Mouse (Mus musculus): ENCODE results near the gene Rab3a.

The Rab3a gene

DNA sequence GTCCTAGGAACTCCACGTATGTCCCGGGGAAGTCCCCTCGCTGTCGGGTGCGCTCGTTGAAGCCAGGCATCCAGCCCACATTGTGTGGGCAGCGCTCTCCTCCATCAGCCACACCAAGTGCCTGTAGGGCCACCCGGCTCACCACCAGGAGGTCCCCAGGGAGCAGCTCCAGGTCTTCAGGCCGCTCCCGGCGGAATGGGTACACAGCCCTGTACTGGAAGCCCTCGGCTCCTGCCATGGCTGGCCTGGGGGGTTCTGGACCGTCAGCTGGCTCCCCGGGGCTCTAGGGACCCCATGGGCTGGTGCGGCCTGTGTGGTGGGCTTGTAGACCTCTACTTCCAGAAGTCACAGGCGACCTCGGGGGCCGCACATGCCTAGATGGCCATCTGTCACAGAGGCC lies 20.3 kb downstream of the Rab3a start:
- DNase-seq (ENCODE audit: low spot score): no peak

DNA sequence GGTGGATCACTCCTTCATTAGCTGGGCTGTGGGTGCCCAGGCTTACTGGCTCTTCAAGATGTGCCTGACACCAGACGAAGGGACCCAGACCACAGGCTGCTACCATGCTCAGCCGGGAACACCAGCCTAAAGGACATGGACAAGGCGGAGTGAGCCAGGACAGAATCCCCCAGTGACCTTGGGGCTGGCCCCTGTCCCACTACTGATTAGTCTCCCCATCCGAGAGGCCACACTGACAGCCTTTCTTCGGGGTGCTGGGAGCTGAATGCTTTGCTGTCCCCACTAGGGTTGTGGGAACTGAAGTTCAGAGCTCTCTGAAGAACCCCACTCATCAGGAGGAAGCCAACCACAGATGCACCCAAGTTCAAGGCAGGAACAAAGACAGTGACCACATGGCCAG lies 20.7 kb downstream of the Rab3a start:
- no peak for DNase-seq (ENCODE audit: low spot score)

DNA sequence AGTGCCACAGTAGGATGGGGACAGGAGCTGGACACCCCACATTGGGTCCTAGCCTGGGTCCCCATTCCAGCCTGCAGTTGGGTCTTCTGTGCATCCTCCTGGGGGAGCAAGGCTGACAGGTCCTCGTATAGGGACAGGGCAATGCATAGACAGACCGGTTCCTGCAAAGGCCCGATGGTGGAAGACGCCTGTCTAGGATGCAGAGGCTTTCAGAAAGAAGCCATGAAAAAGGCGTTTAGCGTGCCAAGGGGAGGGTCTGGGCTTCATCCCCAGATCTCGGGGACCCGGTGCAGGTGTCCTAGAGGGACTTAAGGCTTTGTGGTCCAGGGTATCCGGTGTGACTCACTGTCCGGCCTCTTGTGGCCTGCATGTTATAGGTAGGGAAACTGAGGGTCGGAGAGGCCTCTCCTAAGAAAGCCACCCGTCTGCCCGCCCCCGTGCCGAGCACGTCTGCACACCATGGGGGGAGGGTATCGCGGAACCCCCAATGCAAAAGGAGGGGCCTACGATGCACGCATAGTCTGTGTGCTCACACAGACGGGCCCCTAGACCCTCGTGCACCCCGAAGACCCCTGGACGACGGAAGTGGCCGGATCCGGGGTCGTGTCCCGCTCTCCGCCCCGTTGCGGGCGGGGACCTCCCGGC lies 21.5 kb downstream of the Rab3a start:
- DNase-seq (ENCODE audit: low spot score): no peak

DNA sequence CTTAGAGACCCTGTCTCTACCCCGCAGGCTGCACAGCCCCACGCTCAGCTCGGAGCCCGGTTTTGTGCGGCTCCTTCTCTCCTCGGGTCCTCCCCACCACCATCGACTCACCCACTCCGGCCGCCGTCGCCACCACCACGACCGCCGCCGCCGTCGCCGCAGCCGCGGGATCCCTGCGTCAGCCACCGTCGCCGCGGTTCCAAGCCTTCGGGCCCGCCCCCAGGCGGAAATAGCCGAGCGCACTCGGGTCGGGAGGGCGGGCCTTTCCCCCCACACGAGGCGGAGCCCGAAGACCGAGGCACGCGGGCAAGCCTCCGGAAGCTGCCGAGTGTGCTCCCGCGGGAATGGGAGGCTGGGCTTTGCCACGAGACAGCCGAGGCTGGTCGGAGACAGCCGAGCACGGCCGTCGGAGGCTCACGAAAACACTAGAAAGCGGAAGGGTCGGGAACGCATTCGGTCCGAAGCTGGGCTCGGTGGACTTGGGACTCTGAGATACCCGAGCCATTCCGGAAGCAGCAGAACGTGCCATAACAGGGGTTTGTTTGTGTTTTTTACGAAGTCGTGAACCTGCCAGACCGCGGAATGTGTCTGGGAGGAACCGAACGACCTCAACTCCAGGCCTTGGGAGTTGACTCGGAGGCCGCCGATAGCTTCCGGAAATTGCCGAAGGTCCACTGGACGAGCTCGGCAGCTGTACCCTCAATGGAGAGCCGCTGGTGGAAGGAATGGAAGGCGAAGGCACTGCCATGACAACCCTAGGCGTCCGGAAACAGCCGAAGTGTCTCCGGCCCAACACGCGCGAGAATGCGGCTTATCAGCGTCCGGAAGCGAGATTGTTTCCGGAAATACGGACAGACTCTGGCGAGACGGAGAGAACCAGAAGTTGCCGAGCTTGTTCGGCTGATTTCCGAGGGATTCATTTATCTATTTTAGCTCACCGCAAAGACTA lies 22.3 kb downstream of the Rab3a start, which contains the start of gene Pik3r2:
Pik3r2 (minus strand) TSS at position 218 of the 949 bp plus-strand sequence.
- peak; percentile 99 for DNase-seq (ENCODE audit: low spot score)

DNA sequence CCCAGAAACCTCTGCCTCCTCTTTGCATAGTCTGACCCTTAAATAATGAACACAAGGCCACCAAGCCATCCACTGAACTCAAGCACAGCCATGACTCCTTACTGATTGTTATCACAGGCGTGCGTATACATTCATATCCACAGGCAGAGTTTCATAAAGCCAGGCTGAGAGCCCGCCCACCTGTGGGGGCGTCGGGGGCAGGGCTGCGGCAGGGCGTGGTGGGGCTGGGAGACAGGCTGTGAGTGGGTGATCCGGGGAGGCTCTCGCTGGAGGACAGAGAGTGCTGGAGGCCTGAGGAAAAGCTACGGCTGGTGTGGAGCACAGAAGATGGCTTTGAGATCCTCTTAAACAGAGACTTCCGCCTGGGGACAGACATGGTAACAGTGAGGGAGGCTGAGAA lies 25.6 kb downstream of the Rab3a start:
- DNase-seq (ENCODE audit: low spot score): no peak

DNA sequence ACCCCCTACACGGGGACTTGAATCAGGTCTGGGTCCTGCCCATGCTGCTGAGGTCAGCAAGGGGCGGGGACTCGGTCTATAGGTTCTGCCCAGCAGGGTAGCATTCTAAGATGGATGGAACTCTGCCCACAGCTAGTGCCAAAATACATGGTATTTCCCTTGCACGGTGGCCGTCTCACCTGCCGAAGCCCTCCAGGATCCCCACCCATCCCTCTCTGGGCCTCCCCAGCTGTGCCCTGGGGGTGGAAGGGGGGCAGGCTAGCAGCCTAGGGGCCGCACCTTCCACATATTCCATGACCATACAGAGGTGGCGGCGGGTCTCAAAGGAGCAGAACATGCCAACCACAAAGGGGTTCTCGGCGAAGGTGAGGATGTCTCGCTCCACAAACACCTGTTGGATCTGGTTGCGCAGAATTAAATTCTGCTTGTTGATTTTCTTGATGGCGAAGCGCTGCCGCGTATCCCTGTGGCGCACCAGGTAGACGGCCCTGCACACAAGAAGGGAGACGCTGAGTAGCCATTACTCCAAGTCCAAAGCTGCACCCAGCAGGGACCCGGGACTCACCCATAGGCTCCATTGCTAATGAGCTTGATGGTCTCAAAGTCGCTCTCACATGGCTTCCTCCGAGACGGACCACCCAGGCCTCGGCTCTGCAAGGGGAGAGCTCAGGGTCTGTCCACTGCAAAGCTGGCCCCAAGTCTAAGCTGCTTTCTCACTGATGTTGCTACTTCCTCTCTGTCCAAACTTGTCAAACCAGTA lies 32.0 kb downstream of the Rab3a start:
- DNase-seq (ENCODE audit: low spot score): no peak

DNA sequence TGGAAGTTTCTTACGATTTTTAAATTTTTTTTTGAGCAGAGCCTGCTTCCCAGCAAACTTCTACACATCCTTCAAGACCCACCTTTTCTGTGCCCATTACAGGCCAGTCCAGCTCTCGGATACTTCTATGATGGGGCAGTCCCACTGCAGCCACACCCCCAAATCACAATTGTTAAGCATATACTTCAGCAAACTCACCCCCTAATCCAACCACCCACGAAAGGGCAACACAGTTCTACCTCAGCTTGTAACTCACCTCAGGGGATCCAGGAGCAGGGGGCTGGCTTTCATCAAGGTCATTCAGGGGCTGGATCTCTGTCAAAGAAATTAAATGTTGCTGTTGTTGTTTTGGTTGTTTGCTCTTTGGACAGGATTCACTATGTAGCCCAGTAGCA lies 32.6 kb downstream of the Rab3a start:
- no peak for DNase-seq (ENCODE audit: low spot score)

DNA sequence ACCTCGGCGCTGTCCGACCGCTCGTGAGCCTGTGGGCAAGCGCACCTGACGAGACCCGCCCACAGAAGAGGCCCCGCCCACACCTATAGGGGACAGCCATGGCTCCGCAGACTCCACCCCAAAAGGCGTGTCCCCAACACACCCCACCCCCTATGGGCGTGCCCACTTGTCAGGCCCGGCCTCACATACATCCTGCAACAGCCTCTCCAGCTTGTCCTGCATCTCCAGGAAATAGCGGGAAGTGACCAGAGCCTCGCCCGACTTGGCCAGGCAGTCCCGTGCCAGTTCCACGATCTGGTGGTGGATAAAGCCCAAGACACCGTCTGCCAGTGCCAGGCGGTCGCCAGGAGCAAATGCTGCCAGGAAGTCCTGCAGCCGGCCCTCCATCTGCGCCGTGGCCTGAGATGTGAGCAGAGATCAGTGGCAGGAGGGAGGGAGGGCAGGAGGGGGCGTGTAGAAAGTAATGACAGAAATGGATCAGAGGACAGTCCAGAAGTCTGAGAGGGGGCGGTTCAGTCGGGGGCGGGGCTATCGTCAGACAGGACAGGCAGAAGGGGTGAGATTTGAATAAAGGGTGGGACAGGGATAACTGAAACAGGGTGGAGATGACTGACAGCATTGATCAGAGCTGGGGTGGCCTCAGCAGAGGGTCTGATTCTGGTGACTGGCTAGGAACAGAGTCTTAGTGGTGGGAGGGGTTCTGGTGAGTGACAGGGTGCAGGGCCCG lies 33.6 kb downstream of the Rab3a start:
- no peak for DNase-seq (ENCODE audit: low spot score)

DNA sequence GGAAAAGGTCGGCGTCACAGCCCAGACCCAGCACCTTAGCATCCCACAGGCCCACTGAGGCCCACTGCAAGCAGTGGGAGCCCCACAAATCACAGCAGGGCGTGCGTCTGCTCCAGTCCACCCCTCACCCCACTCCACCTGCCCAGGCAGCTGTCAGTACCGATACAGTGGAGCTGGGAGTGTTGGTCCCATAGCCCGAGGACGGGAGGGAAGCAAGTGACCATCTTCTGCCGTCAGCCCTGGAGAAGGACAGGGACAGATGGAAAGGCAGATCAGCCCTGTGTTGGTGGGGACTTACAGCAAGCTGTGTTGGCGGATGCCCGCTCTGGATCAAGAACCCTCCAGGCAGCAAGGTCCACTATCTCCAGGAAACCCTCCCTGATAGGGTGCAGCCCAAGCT lies 34.6 kb downstream of the Rab3a start:
- DNase-seq (ENCODE audit: low spot score): no peak

DNA sequence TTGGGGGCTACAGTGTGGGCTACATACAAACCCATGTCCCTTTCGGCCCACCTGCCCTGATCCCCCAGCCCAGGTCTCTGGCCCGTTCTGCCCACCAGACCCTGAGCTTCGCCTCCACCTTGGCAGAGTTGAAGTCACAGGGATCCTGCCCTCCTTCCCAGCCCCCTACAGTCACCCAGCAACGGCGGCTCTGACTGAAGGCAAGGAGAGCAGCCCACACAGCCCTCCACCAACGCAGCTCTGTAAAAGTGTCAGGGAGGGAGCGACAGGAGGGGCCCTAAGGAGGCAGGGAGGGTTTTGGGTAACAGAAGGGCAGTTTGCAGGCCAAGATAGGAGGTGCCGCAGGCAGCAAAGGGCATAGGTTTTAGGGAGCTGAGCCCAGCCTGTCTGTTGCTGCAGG lies 36.4 kb downstream of the Rab3a start:
- DNase-seq (ENCODE audit: low spot score): no peak

DNA sequence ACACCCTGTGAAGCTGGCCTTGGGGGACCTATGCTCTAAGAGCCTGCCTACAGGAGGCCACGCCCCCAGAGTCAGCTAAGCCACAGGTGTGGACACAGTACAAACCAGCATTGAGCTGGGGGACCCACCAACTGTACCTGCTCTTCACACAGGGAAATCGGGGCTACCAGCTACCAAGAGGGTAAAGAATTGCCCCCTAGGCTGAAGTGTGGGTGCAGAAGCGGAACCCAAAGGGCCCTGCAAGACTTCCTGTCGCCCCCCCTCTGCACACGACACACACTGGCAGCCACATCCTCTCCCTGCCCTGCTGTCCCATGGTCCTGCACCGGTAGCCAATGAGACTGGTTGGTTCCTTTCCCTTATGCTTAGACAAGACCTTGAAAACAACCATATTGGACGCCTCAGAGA lies 36.8 kb downstream of the Rab3a start:
- DNase-seq (ENCODE audit: low spot score): no peak

DNA sequence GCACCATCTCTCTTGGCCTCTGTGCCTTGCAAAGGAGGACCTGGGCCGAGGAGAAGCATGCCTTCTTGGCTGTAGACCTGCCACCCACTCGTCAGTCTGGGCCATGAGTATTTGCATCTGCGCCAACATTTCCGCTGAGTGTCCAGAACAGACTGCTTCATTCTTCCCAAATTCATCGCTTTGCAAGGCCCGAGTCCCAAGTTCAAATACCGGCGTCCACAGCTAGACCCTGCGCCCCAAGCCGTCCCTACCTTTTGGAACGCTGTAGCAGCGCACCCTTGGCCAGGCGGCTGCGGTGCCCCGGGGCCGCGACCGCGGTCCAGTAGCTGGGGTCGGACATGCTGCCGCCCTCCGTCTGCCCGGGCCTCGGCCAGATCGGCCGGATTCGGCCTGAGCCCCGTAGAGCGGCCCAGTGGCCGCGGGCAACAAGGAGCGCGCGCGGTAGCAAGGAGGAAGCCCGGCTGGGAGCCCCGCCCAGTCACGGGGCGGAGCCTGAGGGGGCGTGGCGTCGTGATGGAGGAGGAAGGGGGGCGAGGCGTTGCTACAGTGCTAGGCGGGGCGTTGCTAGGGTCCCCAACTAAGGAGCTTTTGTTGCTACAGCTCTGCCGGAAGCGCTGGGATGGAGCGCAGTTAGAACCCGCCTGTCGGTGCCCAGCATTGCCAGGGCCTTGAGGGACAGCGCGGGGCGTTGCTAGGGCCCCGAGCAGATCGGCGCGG lies 37.7 kb downstream of the Rab3a start:
- DNase-seq (ENCODE audit: low spot score): peak; percentile 94

DNA sequence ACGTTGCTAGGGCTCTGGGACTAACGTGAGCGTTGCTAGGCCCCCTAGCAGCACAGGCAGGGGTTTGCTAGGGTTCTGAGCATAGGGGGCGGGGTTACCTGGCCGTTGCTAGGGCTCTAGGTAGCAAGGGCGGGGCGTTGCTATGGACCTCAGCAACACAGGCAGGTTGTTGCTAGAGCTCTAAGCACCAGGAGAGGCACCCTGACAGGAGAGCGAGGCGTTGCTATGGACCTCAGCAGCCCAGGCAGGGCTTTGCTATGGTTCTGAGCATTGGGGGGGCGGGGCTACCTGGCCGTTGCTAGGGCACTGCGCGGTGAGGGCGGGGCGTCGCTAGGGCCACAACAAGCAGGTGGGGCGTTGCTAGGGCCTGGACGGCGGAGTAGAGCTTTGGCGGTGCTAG lies 38.2 kb downstream of the Rab3a start:
- DNase-seq (ENCODE audit: low spot score): no peak

DNA sequence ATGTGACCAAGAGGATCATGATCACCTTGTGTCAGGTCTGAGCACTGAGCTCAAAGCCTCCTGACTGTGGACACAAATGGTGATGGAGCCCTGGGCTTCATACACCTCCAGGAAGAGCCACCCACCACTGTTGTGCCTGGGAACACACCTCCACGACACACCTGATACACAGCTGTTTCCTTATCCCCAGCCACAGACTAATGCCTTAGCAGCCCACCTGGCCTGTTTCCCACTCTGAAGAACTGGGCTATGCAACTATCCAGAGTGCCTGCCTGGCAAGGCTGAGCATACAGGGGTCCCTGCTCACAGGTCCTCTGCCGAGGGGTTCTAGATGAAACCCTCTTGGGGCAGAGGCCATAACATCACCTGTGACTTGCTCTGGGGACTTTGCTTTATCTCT lies 39.7 kb downstream of the Rab3a start:
- DNase-seq (ENCODE audit: low spot score): no peak

DNA sequence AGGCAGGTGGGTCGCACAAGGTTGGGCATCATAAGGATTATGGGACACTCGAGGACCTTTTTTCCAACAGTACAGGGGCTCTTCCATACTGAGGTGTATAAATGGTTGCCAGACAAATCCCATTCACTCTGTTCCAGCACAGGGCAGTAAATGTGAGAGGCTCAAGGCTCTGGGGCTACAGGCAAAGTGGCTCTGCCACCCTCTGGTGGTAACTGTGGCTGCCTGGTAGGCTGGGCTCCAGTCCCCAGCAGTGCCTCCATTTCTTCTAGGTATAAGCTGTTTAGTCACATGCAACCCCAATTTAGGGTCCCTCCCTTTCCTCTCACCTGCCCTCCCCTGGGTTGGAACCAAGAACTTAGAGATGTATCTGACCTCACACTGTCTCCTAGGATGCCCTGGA lies 40.9 kb downstream of the Rab3a start:
- no peak for DNase-seq (ENCODE audit: low spot score)

DNA sequence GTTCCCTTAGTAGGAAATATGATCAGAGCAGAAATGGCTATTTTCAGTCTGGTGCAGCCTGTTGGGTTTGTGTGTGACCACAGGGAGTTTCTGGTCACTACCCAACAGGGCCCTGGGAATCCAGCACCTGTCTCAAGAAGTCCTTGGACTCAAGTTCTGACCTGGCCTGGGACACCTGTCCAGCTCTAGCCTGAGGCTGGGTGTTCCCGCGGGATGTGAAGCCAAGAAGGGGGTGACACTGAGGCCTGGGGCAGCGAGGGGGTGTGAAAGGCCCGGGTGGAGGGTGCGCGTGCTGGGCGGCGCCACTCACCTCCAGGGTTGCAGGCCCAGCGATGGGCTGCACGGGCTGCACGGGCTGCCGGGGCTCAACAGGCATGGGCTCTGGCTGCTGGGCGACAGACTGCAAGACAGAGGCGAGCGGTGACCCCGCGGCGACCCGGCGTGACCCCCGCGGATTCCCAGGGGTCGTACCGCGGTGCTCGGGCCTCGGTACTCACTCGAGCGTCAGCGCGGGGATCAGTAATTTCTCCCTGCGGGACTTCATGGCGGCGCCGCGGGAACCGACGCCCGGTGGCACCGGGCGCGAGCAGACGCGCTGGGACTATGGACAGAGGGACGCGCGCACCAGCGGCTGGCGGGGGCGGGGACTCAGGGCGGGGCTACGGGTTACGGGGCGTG lies 42.1 kb downstream of the Rab3a start:
- no peak for DNase-seq (ENCODE audit: low spot score)

DNA sequence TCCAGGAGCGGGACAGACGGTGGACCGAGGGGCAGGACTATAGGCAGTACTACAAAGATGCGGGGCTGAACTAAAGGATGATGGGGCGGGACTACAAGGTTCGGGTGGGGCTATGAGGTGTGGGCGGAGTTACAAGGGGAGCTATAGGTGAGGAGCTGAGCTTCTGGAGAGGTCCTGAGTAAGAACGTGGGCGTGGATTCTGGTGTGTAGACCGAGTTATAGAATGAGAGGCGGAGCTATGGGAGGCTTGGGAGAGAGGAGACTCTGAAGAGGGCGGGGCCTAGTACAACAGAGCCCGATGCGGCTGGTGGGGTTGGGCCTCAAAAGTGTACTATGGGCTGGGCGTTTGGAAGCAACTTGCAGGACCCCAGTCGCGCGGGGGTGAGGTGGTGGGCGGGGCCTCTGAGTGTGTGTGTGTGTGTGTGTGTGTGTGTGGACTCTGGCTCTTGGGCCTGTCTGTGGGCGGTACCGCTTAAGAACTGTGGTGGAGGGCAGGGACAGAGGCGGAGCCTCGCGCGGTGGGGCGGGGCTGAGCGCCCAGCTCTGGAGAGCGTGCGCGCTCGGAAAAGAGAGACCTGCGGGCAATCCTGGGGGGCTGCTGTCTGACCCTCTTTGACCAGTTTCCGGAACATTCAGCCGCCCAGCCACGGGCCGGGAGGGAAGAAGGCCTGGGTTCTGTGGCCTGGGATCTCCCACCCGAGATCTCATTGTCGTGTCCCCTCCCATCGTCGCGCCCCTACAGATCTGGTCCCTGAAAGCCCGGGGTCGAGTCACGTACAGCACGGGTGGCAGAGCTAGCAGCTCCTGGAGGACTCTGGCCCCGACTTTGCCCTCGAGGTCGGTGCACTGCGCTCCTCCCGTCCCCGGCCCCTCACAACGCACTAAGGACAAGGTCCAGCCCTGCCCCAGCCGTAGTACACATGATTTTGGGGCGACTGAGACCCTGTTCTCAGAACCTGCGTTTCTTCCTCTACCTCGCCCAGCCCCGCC lies 42.9 kb downstream of the Rab3a start:
- peak; percentile 90 for DNase-seq (ENCODE audit: low spot score)

DNA sequence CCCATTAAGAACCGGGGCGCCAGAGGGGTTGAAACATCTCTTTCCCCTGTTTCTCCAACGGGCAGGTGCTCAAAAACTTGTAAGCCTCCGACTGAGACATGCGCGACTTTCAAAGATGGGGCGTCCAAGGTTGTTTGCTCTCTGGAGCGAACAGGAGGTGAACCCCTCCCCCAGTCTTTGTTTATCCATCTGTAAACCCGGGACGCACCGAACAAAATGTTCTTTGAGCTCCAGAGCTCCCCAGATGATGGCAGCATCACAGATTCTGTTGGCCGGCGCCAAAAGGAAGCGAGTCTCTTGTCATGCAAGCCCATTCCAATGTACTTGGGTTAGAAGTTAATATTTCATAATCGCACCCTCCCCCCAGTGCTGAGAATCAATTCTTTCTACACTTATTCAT lies 43.8 kb downstream of the Rab3a start:
- no peak for DNase-seq (ENCODE audit: low spot score)

DNA sequence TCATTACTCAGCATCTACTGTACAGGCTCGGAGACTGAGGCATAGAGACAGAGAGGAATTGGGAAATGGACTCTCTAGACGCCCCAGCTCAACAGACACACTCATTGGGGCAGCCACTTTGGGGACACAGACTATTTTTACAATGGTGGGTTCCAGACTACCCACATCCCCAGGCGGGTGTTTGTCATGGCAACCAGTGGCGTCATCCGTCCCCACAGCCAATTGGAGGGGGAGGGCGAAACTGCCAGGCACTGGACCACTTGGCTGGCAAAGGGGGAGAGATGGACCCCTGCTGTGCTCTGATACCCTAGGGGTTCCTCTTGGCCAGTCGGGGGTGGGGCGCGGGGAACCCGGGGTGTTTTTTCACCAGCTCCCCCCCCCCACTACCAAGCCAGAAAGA lies 46.2 kb downstream of the Rab3a start:
- DNase-seq (ENCODE audit: low spot score): no peak

DNA sequence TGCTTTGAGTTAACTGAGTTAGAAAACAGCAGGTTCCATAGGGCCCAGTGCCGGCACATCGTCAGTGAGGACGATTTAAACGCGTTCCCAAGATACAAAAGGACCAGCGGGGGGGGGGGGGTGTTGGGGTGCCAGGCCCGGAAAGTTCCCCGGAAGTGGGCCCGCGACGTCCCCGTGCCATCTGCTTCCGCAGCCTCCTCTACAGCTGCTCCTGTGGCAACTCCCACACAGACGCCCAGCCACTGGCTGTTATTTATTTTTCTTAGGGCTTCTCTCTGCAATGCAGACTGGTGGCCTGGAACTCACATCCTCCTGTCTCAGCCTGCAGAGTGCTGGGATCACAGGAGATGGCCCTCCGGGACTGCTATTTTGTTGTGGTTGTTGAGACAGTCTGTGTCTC lies 46.7 kb downstream of the Rab3a start:
- DNase-seq (ENCODE audit: low spot score): no peak

Data from adipocyte (in vitro differentiated cells).